Mouse (Mus musculus): ENCODE data around the gene AU040320. TPM values are rescaled to one million over a fixed set of nuclear protein-coding genes. Genes with fewer than 3 reads are reported as not detected.

AU040320 gene
- polyA plus RNA-seq, 1 experiment from 2014 or later: 20.2 TPM

- H3K4me2 ChIP-seq (replicated peaks; ENCODE audit: low read depth): no peak overlapping the region
- no peak overlapping the region for H3K4me3 ChIP-seq (ENCODE audit: low read depth, low read length)
- H3K9me3 ChIP-seq (ENCODE audit: control insufficient read depth, low read length): no peaks in the 10 kb centered on the region
- DNase-seq (ENCODE audit: low spot score): no peak
- H3K27ac ChIP-seq (replicated peaks): no peak overlapping the region
- ATAC-seq (ENCODE audit: low FRiP score, low TSS enrichment): no peak
- H3K36me3 ChIP-seq (ENCODE audit: control insufficient read depth, insufficient read depth, low read length): peaks cover 9% of the 10 kb centered on the region
- no peaks in the 10 kb centered on the region for H3K27me3 ChIP-seq (ENCODE audit: control insufficient read depth, insufficient read depth, low read length)
- 89% methylated on average over 8 of the region's 8 CpGs for WGBS
- no peak for TF ChIP-seq CTCF (IDR thresholded peaks at IDR 0.05; ENCODE audit: low read depth)
- H3K9ac ChIP-seq (ENCODE audit: low read length): no peak overlapping the region
- no peaks in the 10 kb centered on the region for H3K4me1 ChIP-seq (replicated peaks; ENCODE audit: control insufficient read depth, insufficient read depth)
Observed at GRCm38 (mm10) chr4:126889879-126890278, 136.5 kb downstream of the AU040320 start.

Other genes with a start within 250 kb of the AU040320 start
- 1.6 and 1.7 TPM in 2 replicates for gene Ago4, start 220.1 kb upstream of the AU040320 start, polyA plus RNA-seq (2015; fragmentation: Nextera tagmentation; extraction: Ambion mirVana)
- 5.9 and 8.9 TPM in 2 replicates for gene Clspn, start 196.6 kb upstream of the AU040320 start, polyA plus RNA-seq (2015; fragmentation: Nextera tagmentation; extraction: Ambion mirVana)
- 1.5 and 1.9 TPM in 2 replicates for gene 5730409E04Rik, start 143.7 kb upstream of the AU040320 start, polyA plus RNA-seq (2015; fragmentation: Nextera tagmentation; extraction: Ambion mirVana)
- 366 and 389 TPM in 2 replicates for gene Psmb2, start 75.9 kb upstream of the AU040320 start, polyA plus RNA-seq (2015; fragmentation: Nextera tagmentation; extraction: Ambion mirVana)
- gene Tfap2e, start 17.3 kb upstream of the AU040320 start, polyA plus RNA-seq (2015; fragmentation: Nextera tagmentation; extraction: Ambion mirVana): 0.80 and 1.0 TPM in 2 replicates
- gene Ncdn, start 106 bp upstream of the AU040320 start, polyA plus RNA-seq (2015; fragmentation: Nextera tagmentation; extraction: Ambion mirVana): 13.4 and 14.5 TPM in 2 replicates
- gene Zmym4, start 214.6 kb downstream of the AU040320 start, polyA plus RNA-seq (2015; fragmentation: Nextera tagmentation; extraction: Ambion mirVana): 6.7 and 7.1 TPM in 2 replicates

All from stomach, postnatal 0 days (tissue).